Mouse (Mus musculus): Measurements from ENCODE around the gene Gch1.

DNA sequence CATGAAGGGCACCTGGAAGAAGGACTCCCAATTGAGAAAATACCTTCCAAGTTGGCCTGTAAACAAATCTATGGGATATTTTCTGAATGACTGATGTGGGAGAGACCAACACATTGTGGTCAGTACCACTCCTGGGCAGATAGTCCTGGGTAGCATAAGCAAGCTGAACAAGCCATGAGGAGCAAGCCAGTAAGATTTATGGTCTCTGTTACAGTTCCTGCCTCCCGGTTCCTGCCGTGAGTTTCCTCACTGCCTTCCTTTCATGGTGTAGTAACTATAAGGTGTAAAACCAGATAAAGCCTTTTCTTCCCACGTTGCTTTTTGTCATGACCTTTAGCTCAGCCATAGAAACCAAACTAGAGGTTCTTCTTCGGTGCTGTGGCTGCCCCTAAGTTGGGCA is 48.1 kb upstream of the Gch1 start:
- TF ChIP-seq EP300 (optimal IDR thresholded peaks at IDR 0.05) (no peak), CTCF (IDR thresholded peaks at IDR 0.05; ENCODE audit: low read depth) (no peak)
